Mouse (Mus musculus) myocyte (in vitro differentiated cells): ENCODE results near the gene Astn1. TPM values are rescaled to one million over a fixed set of nuclear protein-coding genes. Genes with fewer than 3 reads are reported as not detected.

ENCODE experiments used
- H3K27me3 ChIP-seq: one replicate; pipeline ENCODE4 v1.6.1; 2011; ENCODE audit not compliant: control insufficient read depth, insufficient read depth, insufficient read length
- H3K36me3 ChIP-seq: one replicate; pipeline ENCODE4 v1.6.1; 2011; ENCODE audit not compliant: control insufficient read depth, insufficient read depth
- H3K4me2 ChIP-seq: one replicate; pipeline ENCODE4 v1.6.1; 2011; ENCODE audit warnings: low read depth, control low read depth
- H3K4me3 ChIP-seq: one replicate; pipeline ENCODE4 v1.5.1; 2011; ENCODE audit warnings: mild to moderate bottlenecking, control low read depth, moderate library complexity
- H3K79me2 ChIP-seq: one replicate; pipeline ENCODE4 v1.6.1; 2011; ENCODE audit not compliant: control insufficient read depth, insufficient read depth
- H3ac ChIP-seq: one replicate; pipeline ENCODE4 v1.6.1; 2011; ENCODE audit not compliant: control insufficient read depth, insufficient read length
- CEBPB ChIP-seq: IDR thresholded peaks from 2 replicates; pipeline ENCODE4 v1.6.1; 2011; ENCODE audit warnings: mild to moderate bottlenecking, moderate library complexity; ENCODE audit not compliant: poor library complexity, insufficient read depth, severe bottlenecking
- E2F4 ChIP-seq: IDR thresholded peaks from one replicate; pipeline ENCODE4 v1.6.1; 2011; ENCODE audit warnings: mild to moderate bottlenecking, control low read depth, moderate library complexity; ENCODE audit not compliant: insufficient read depth
- MAX ChIP-seq: IDR thresholded peaks from one replicate; pipeline ENCODE4 v1.6.1; 2011; ENCODE audit warnings: low read depth, mild to moderate bottlenecking, control low read depth
- MYOD1 ChIP-seq, 3 experiments: IDR thresholded peaks; one replicate each; pipeline ENCODE4 v1.6.1; 2011; ENCODE audit warnings: control low read depth in 2 of 3, low read depth in 2 of 3, mild to moderate bottlenecking in 2 of 3, moderate library complexity in 1 of 3; ENCODE audit not compliant: insufficient read length in 2 of 3, control insufficient read depth in 1 of 3
- MYOG ChIP-seq, 3 experiments: IDR thresholded peaks; one replicate each; pipeline ENCODE4 v1.6.1; 2011; ENCODE audit warnings: control low read depth in 2 of 3, low read depth in 2 of 3, mild to moderate bottlenecking in 2 of 3; ENCODE audit not compliant: insufficient read length in 2 of 3, control insufficient read depth in 1 of 3, insufficient read depth in 1 of 3
- POLR2A ChIP-seq: IDR thresholded peaks from one replicate; pipeline ENCODE4 v1.6.1; 2011; ENCODE audit warnings: low read depth, mild to moderate bottlenecking, control low read depth, moderate library complexity; ENCODE audit not compliant: insufficient read length
- POLR2AphosphoS2 ChIP-seq: IDR thresholded peaks from one replicate; pipeline ENCODE4 v1.6.1; 2011; ENCODE audit warnings: low read depth, control low read depth; ENCODE audit not compliant: insufficient read length
- REST ChIP-seq: IDR thresholded peaks from one replicate; pipeline ENCODE4 v1.6.1; 2011; ENCODE audit warnings: mild to moderate bottlenecking, control low read depth, moderate library complexity; ENCODE audit not compliant: insufficient read depth, insufficient read length
- SRF ChIP-seq: IDR thresholded peaks from one replicate; pipeline ENCODE4 v1.6.1; 2011; ENCODE audit warnings: low read depth; ENCODE audit not compliant: control insufficient read depth, insufficient read length
- TCF12 ChIP-seq: IDR thresholded peaks from one replicate; pipeline ENCODE4 v1.6.1; 2011; ENCODE audit warnings: mild to moderate bottlenecking, control low read depth; ENCODE audit not compliant: poor library complexity, insufficient read depth, severe bottlenecking
- TCF3 ChIP-seq: IDR thresholded peaks from one replicate; pipeline ENCODE4 v1.6.1; 2011; ENCODE audit warnings: low read depth, control low read depth; ENCODE audit not compliant: insufficient read length
- USF1 ChIP-seq: IDR thresholded peaks from one replicate; pipeline ENCODE4 v1.6.1; 2011; ENCODE audit warnings: low read depth, mild to moderate bottlenecking, control low read depth, moderate library complexity
- polyA plus RNA-seq: library from polyadenylated mRNA; unstranded; fragments of >200 nt; fragmentation: generic; extraction: Trizol; gene quantifications from one replicate; pipeline ENCODE4 v1.2.1, GENCODE M21; 2012; ENCODE audit warnings: missing spikeins

Astn1 gene
- polyA plus RNA-seq, 1 experiment: not detected

DNA sequence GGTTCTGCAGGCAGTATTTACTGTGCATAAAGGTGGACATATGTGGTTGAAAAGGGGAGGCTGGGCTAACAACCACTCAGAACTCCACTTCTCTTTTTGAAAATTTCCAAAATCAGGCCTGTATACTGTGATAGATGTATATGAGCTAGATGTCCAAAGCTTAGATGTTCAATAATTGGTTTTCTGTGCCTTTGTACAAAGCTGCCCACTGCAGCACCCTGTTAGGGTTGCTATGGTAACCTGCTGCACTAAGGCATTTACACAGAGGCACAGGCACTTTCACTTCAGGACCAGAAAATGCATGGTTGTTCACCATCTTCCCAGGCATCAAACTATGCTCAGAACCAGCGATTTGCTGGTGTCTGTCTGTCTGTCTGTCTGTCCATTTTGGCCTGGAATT is 2.4 kb downstream of the Astn1 start:
- Histone ChIP-seq H3ac (no peak overlapping the region), H3K4me2 (no peak overlapping the region), H3K36me3 (no peaks in the 10 kb centered on the region), H3K27me3 (no peaks in the 10 kb centered on the region), H3K4me3 (no peak overlapping the region), H3K79me2 (no peaks in the 10 kb centered on the region)
- TF ChIP-seq MYOG (IDR thresholded peaks at IDR 0.05; ENCODE audit: control insufficient read depth in 1 of 3, insufficient read depth in 1 of 3, insufficient read length in 2 of 3, low read depth in 2 of 3) (no peak), MAX (no peak)

DNA sequence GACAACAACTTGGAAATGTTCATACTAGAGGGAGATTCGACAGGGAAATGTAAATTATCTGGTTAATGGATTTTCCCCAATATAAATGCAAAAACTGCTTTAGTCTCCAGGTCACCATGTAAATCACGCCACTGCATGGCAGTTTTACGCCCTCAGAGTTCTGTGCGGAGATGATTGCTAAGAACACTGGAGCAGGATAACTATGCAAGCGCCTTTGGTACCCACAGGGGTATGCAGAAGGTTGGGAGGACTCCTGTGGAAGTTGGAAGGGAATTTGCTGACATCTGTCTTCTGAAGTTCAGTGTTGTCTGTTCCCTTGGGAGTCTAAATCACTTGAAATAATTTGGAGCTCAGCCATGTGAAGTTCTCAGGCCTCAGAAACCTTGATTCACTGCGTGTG is 20.2 kb downstream of the Astn1 start:
- Histone ChIP-seq H3K36me3 (no peaks in the 10 kb centered on the region), H3K4me2 (no peak overlapping the region), H3K4me3 (no peak overlapping the region), H3K79me2 (no peaks in the 10 kb centered on the region), H3ac (no peak overlapping the region), H3K27me3 (no peaks in the 10 kb centered on the region)
- TF ChIP-seq SRF (no peak), POLR2AphosphoS2 (no peak), TCF3 (no peak), POLR2A (no peak), E2F4 (no peak)

DNA sequence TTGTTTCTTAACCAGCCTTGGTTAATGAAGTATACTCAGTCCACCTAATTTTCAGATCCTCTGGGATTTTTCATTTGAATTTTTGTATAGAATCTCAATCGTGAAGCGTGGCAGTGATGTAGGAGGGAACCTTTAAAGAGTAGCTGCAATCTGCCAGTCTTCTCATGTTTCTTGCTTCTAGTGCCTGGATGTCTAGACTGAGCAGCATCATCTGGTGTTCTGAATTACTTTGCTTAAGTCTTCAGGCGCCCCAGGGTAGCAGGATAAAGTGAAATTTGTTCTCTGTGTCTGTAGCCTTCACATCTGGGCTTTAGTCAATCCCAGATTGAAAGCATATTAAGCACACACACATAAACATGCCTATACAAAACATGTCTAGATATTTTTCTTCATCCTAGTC is 21.1 kb downstream of the Astn1 start:
- Histone ChIP-seq H3ac (no peak overlapping the region), H3K79me2 (no peaks in the 10 kb centered on the region), H3K4me3 (no peak overlapping the region), H3K27me3 (no peaks in the 10 kb centered on the region), H3K4me2 (no peak overlapping the region), H3K36me3 (no peaks in the 10 kb centered on the region)
- no peak for TF ChIP-seq REST
- no peak for TF ChIP-seq MYOG (IDR thresholded peaks at IDR 0.05; ENCODE audit: control insufficient read depth in 1 of 3, insufficient read depth in 1 of 3, insufficient read length in 2 of 3, low read depth in 2 of 3)
- no peak for TF ChIP-seq USF1
- TF ChIP-seq MYOD1 (IDR thresholded peaks at IDR 0.05; ENCODE audit: control insufficient read depth in 1 of 3, insufficient read length in 2 of 3, low read depth in 2 of 3): no peak
- no peak for TF ChIP-seq E2F4
- TF ChIP-seq POLR2AphosphoS2: no peak
- TF ChIP-seq CEBPB: no peak
- TF ChIP-seq POLR2A: no peak
- TF ChIP-seq MAX: no peak
- TF ChIP-seq SRF: no peak
- no peak for TF ChIP-seq TCF12
- TF ChIP-seq TCF3: no peak

DNA sequence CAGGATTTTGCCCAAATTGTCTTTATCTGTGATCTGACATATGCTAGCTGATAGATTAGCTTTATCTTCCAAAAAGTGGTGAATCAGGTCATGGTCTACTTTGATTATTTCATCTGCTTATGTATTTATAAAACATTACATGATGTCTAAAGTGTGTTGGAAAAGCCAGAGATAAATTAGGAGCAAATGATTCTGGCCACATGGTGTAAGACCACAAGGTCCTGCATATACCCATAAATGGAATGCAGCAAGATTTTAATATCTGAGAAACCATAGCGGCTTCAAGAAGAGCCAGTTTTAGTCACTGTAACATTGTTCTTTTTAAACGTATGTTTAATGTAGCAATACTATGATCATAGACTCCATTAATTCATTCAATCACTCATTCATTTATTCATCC is 23.2 kb downstream of the Astn1 start:
- Histone ChIP-seq H3K4me2 (no peak overlapping the region), H3K4me3 (no peak overlapping the region), H3ac (no peak overlapping the region), H3K79me2 (no peaks in the 10 kb centered on the region), H3K27me3 (no peaks in the 10 kb centered on the region), H3K36me3 (no peaks in the 10 kb centered on the region)
- no peak for TF ChIP-seq SRF
- TF ChIP-seq E2F4: no peak
- TF ChIP-seq USF1: no peak
- TF ChIP-seq MAX: no peak

DNA sequence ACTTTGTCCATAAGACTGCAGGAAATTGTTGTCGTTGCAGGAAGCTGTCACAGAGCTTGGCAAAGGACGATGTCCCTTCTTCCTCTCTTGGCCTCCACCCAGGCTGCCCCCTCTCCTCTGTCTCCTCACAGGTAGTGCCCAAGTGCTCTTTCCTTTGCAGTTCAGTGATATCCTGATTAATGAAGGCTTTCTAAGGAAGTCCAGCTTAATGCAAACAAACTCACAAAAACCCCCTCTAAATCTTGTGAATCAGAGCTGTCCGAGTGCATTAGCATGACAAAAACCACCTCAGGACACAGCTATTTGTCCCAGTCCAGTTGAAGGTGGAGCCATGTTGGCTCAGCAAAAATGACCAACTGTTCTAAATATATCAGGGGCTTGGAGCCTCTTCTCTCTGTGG is 24.7 kb downstream of the Astn1 start:
- Histone ChIP-seq H3K4me2 (no peak overlapping the region), H3K79me2 (no peaks in the 10 kb centered on the region), H3K36me3 (no peaks in the 10 kb centered on the region), H3ac (no peak overlapping the region), H3K4me3 (no peak overlapping the region), H3K27me3 (no peaks in the 10 kb centered on the region)
- TF ChIP-seq E2F4 (no peak), CEBPB (no peak), USF1 (no peak), TCF12 (no peak), POLR2A (no peak), POLR2AphosphoS2 (no peak), REST (no peak)

DNA sequence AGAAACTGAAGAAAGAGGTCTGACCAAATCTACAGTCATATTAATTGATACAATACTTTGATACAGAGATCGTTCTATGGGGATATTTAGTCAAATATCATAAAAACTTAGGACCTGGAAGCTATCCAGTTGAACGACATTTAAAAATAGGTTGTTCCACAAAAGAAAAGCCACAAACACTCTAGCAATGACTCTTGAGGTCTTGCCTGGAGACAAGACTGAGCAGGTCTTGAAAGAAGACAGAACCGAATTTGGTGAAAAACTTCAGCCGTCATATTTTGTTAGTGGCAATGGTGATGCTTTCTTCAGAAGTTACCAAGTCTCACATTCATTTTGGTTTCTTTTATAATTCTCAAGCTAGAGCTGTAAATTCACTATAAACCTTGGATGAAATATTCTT is 26.9 kb downstream of the Astn1 start:
- Histone ChIP-seq H3K4me2 (no peak overlapping the region), H3K36me3 (no peaks in the 10 kb centered on the region), H3ac (no peak overlapping the region), H3K27me3 (no peaks in the 10 kb centered on the region), H3K4me3 (no peak overlapping the region), H3K79me2 (no peaks in the 10 kb centered on the region)
- TF ChIP-seq CEBPB (no peak), POLR2A (no peak), TCF12 (no peak), REST (no peak), TCF3 (no peak), USF1 (no peak)
